Mouse (Mus musculus): ENCODE measurements around the gene Cfap97.

DNA sequence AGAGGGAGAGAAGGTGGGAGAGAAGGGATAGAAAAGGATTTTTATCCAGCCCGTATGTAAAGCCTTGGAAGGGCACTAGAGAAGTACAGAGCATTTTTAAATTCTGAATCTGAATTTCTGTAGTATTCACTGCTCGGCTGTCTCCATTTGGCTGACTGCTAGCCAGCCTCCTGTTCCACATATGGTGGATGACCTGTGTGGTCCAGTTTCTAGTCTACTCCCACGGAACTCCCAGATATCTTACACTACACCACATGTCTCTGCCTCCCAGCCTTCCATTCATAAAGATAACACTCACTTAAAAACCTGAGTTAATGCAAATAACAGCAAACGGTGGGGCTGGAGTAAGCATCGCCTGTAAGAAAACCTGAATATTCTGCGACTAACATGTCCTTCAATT, 2.3 kb upstream of the Cfap97 start:
- TF ChIP-seq CTCF (IDR thresholded peaks at IDR 0.05; ENCODE audit: control insufficient read depth, insufficient read depth, insufficient read length) (no peak), USF1 (IDR thresholded peaks at IDR 0.05; ENCODE audit: low read depth) (no peak)

Data from C2C12 (cell line).